Mouse (Mus musculus) left cerebral cortex, adult 9 months (tissue): Measurements from ENCODE around the gene Zfp943.
"Not testable (repeated sequence)": the region's sequence is repeated elsewhere in the genome, so short reads cannot be mapped to it uniquely, and the experiment has no call there.

Experiments used
- DNase-seq, 2 experiments: peaks; one replicate each; pipeline ENCODE4 v3.0.0; 2022; ENCODE audit warnings: low spot score in 2 of 2

The Zfp943 gene

GRCm38 (mm10) chr17:21962107-21962907 lies at the start of gene Zfp943, which contains the start of gene Zfp942:
Gene Zfp943, plus strand, starts transcription at chr17:21962552.
Gene Zfp942, minus strand, starts transcription at chr17:21962464.
- peak; percentile 42 to 72 for DNase-seq

GRCm38 (mm10) chr17:21963302-21963701 lies 950 bp downstream of the Zfp943 start:
- DNase-seq: no peak

GRCm38 (mm10) chr17:22035594-22035993 lies 73.2 kb downstream of the Zfp943 start:
- DNase-seq: not testable (repeated sequence)

GRCm38 (mm10) chr17:22049403-22049802 lies 87.1 kb downstream of the Zfp943 start:
- no peak for DNase-seq

DNA sequence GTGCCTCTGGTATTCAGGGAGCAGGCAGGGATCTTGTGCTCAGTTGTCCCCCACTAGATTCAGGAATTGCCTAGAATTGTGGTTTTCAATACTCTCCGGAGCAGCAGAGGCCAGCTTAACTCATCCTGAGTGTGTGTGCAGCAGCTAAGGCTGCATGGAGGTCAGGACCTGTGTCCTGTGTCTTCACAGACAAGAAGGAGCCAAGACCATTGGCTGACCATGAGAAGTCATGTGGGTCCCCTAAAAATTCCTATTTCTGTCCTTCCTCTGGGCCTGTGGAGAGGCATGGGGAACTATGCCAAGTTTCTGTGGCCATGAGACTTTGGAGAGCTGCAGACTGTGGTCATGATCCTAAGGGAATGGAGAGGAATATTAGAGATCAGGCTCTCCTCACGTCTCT lies 90.9 kb downstream of the Zfp943 start:
- no peak for DNase-seq

DNA sequence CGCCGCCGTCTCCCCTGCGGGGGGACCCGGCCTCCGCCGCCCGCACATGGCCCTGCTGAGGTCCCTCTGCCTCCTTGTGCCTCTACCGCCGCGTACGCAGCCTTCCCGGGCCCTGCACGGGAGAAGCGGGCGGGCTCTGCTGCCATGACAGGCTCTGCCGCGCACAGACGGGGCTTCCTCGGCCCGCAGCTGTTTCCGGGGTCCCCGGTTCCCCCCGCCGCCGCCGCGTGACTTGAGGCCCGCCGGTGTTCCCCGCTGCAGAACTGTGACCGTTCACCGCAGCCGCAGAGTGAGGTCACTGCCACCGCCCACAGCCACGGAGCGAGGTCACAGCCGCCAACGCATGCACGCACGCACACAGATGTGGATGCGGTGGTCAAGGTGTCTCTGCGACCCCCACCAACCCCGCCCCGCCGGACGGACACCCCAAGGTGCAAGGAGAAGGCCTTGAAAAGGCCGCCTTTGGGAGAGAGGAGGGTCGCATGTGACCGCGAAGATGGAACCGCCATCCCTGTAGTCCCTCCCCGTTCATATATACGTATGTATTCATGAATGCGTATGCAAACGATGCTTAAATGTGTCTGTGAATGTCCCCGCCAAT lies 118.8 kb downstream of the Zfp943 start:
- DNase-seq: peak; percentile 19 to 57

GRCm38 (mm10) chr17:22083224-22083623 lies 120.9 kb downstream of the Zfp943 start:
- peak in 1 of 2 experiments; percentile 37 for DNase-seq

- DNase-seq: no peak
Observed at GRCm38 (mm10) chr17:22118770-22119169, 156.4 kb downstream of the Zfp943 start.
